Mouse (Mus musculus) 3134 (cell line): ENCODE results near the gene Psmc3ip.
A peak's percentile ranks its signal among the peaks of the same experiment; 100 is the strongest.
"Not testable (repeated sequence)": the region's sequence is repeated elsewhere in the genome, so short reads cannot be mapped to it uniquely, and the experiment has no call there.

Experiments
- DNase-seq: peaks from one replicate; pipeline ENCODE4 v3.0.0-alpha.2; 2011; ENCODE audit warnings: low spot score; ENCODE audit not compliant: insufficient read length; ENCODE audit errors: extremely low read depth

Psmc3ip gene

DNA sequence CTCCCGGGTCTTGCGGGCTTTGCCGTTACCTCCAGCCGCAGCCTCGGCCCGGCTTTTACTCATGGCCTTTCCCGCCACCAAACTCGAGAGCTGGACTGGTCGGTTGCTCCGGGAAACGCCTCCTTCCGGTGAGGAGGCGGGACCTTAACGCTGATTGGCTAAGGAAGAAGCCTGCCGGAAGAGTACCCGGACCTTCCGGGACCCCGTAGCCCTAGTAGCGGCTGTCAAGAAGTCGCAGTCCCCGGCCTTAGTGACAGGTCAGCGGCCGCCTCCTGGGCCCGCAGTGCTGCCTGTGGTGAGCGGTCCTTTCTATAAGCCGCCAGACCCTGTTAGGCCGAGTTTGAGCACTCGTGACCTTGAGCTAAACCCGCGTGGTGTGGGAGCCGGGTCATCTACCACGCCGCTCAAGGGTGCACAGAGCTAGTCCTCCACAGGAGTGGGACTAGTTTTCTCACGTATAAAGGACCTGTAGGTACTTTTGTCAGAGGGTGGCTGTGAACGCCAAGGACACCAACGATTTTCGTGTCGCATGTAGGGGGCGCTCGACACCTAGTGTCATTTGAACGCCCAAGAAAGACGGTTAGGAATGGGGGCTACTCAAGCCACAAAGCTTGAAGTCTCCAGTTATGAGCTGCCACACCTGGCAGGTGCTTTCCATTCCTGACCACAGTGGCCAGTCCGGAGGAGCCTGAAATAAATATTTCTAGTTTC is at the start of gene Psmc3ip:
Gene Psmc3ip, minus strand, starts transcription at position 123 of the 711 bp plus-strand sequence.
- DNase-seq: peak; percentile 89

DNA sequence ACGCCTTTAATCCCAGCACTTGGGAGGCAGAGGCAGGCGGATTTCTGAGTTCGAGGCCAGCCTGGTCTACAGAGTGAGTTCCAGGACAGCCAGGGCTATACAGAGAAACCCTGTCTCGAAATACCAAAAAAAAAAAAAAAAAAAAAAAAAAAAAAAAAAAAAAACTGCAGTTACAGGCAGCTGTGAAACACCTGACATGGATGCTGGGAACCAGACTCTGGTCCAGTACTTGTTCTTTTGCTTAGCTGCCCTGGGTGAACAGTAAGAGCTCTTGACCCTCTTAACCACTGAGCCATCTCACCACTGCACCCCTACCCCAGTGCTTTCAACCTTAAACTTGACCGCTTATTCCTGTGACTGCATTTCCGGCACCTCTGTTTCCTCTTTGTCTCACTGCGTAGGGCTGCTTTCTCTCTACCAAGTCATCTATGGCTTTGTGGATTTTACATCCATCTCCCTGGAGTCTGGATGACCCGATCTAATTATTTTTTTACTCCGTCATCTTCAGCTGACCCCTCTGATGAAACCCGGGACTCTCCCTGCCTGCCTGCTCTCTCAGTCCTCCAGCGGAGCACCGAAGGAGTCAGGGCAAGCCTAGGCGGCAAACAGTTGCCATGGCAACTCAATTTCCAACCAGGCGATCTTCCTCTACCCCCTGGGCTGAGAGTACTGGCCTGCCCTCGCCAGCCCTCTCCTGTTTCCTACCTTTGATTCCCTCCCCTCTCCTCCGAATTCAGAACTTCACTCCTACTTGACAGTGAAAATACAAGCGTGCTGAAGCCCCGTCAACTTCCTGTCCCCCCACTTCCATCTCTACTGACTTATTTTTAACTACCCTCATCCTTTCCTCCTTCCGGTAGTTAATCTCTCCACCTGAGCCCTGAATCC is 48.3 kb upstream of the Psmc3ip start:
- DNase-seq: no peak

DNA sequence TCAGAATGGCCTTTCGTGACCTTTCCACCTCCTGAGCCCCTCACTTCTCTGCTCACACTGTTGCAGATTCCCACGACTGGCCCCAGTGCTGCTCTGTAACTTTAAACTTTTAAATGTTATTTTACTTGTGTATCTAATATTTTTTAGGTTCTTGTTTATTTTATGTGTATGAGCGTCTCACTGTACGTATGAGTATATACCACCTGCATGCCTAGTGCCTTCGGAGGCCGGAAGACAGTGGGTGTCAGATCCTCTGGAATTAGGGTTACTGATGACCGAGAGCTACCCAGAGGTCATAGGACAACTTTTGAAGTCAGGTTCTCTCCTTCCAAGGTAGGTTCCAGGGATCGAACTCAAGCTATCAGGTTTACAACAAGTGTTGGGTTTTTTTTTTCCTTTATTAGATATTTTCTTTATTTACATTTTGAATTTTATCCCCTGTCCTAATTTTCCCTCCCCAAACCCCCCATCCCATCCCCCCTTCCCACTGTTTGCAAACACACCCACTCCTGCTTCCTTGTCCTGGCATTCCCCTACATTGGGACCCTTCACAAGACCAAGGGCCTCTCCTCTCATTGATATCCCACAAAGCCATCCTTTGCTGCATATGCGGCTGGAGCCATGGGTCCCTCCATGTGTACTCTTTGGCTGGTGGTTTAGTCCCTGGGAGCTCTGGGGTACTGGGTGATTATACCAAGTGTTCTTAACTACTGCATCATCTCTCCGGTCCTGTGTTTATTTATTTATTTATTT is 47.2 kb upstream of the Psmc3ip start:
- no peak for DNase-seq

DNA sequence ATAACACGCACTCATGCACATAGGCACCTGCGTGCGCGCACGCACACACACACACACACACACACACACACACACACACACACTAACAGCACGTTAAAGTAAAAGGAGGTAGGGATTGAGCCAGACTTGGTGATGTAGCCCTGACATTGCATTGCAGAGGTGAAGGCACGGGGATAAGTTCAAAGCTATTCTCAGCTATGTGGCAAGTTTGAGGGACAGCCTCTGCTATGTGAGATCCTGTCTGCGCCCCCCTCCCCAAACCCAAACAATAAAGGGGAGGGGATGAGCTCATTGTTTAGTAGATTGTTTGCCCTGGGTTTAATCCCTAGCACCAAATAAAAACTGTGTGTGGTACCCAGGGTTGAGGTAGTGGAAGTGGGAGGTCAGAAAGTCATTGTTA is 45.9 kb upstream of the Psmc3ip start:
- no peak for DNase-seq

DNA sequence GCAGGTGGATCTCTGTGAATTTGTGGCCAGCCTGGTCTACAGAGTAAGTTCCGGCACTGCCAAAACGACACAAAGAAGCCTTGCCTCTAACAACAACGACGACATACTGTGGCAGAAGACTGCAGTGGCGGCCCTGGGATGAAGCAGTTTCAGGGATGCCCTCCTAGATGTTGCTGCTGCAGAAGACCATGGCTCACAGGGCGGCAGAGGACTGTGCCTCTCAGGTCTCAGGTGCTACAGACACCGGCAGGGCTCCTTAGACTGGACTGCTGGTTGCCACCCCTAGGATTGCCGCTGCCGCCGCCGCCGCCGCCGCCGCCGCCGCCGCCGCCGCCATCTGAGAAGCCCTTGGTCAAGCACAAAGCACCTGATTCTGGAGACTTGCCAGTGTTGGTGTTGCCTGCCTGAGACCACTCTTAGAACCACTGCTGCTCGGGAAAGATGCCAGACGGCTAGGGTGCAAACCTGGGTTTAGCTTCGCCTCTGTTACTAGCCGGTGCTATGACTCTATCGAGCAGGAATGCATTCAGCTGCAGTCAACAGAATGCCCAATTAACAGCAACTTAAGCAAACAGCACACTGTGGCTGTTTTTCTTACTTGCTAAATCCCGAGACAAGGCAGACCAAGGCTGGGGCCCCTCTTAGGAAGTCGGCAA is 45.1 kb upstream of the Psmc3ip start:
- DNase-seq: no peak

DNA sequence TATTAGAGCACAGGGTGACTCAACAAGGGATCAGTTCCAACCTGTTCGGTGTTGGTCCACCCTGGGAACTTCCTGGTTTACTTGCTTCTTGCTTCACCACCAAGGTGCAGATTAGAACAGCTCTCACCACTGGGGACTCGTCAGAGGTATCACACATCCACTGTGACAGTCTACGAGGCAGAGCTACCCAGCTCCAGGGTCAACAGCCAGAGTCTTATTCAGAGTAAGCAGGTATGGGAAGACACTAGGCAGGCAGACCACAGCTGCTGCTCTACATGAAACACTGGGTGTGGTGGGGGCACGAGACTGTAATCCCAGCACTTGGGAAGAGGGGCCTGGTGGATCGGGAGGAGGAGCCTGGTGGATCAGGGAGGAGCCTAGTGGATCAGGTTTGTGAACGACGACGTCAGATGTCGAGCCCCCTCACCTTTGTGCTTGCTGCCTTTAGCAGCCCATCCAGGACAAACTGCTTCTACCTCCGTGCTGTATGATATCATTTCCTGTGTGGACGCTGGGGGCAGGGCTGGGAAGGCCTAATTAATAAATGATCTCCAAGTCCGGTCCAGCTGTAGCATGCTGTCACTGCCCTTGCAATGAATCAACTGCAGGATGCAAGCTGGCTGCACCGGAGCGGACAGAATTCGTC is 43.4 kb upstream of the Psmc3ip start:
- DNase-seq: peak; percentile 34

DNA sequence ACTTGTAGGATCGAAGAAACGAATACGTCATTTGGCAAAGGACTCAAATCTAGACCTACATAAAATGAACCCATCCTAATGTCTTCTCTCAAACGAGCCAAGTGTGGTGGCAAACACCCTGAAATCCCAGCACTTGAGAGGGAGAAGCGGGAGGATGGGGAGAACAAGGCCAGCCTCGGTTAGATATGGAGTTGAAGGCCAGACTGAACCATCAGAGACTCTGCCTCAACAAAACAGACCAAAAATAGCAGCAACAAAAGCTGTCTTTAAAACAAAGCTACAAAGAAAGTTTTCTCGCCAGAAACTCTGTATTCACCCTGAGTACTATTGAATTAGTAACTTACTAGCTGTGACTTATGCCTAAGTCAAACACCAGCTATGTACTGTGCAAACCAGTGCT is 41.8 kb upstream of the Psmc3ip start:
- DNase-seq: no peak

DNA sequence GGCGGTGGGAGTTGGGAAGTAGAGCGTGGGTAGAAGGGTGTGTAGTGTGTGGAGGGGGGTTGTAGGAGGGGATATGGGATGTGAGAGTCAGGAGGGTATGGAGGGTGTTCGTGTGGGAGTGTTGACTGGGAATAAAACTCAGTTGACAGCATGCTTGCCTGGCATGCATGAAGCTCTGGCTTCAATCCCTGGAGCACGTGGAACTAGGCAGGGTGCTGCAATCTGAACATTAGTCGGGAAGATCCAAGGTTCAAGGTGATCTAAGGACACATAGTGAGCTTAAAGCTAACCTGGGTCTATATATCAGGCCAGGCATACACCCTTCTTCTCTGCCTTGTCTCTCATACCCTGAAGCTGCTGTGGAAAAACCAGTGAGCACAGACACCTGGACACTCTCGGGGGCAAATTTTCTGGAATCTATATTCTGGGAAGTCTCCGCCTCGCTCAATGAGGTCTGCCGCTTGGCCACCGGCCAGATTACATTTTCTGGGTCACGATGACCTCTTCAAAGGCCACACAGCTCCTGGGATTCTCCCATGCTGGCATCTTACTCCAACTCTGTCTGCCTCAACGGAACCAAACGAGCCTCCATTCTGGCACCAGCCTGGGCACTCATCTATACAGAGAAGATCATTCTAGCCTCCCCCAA is 39.1 kb upstream of the Psmc3ip start:
- DNase-seq: no peak

DNA sequence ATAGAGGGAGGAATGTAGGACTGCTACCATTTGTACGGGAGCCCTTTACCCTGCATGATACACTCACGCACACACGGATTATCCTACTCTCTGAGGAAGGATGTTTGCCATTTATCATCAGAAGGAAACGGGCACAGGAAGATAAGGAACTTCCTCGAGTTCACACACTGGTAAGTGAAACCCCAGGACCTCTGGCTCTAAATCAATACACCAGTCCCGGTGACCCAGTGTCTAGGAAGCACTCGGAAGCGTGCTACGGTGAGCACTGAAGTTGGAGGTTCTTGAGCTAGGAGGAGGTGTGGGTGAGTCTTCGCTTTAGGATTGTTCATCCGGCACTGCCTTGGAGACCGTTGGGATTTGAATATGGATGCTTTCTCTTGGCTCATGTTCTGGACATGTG is 37.8 kb upstream of the Psmc3ip start:
- DNase-seq: no peak

DNA sequence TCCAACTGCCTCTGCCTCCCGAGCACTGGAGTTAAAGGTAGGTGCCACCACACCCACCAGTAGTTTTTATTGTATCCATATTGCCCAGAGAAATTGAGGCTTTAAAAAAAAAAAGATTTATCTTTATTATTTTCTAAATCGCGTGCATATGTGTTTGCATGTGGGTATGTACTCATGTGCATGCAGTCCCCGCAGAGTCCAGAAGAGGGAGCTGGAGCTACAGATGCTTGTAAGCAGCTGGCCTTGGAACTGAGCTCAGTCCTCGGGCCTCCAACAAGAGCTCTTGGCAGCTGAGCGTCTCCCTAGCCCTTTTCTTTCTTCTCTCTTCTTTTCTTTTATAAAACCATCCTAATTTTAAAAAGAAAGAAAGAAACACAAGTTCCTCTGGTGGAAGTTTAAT is 36.5 kb upstream of the Psmc3ip start:
- DNase-seq: no peak

DNA sequence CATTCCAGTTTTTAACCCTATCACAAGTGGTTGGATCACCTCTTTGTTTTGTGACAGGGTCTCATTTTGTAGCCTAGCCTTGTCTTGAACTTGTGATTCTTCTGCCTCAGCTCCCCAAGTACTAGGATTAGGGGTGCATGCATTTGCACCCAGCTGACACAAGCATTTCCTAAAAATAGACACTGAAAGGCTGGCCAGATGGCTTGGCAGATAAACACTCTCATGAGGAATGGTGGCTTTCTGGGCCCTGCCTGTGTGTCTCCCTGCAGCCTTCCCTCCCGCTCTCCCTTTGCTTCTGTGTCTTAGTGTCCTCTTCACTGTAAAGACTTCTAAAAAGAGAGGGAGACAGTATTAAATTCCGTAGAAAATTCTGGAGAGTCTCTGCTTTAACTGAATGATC is 36.0 kb upstream of the Psmc3ip start:
- DNase-seq: no peak

DNA sequence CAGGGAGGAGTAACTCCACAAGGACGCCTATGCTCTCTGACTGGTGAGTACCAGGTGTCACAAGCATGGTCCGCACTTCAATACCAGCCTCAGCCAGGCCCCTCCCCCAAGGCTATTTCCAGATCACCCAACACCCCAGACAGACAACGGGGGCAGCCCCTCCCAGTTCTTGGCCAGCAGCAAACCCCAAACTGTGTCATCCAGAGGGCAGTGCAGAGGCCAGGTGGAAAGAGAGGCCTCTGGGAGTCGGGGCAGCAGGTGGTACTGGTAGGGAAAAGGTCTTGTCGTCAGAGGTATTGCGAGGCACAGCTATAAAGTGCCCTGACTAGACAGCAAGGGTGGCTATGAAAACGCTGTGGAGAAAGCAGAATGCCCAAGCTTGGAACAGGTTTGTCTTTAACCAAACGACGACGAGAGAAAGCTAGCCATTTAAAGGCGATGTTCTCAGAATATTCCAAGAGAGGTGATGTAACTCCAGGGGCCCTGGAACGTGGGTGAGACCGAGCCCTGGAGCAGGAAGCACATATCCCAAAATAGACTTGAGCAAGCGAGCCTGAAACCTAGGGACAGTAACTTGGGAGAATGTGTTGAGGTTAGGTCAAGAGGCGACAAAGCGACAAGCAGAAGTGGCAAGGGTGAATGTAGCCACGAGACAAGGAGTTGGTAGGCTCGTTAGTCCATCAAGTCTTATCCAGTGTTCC is 35.0 kb upstream of the Psmc3ip start:
- no peak for DNase-seq

DNA sequence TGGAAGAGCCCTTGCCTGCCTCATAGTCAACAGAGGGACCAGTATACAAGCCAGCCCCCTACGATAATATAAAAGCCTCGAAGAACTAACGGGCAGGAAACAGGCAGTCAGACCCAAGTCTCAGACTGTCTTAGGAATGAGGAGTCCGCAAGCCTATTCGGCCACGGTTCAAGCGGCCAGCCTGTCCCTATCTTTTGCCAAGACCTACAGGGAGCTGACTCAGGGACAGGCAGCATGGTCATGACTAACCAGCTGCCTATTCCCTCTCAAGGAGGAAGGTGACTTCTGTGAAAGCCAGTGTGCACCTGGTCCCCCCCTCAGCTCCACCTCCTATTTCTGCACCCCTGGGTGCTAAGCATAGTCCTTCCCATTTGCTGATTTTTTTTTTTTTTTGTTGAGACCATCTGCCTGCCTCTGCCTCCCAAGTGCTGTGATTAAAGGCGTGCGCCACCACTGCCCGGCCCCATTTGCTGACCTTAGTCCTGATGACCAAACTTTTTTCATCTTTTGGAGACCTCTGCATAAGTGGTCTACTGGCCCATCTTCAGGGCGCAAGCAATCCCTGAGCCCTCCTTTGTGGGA is 33.9 kb upstream of the Psmc3ip start:
- no peak for DNase-seq

DNA sequence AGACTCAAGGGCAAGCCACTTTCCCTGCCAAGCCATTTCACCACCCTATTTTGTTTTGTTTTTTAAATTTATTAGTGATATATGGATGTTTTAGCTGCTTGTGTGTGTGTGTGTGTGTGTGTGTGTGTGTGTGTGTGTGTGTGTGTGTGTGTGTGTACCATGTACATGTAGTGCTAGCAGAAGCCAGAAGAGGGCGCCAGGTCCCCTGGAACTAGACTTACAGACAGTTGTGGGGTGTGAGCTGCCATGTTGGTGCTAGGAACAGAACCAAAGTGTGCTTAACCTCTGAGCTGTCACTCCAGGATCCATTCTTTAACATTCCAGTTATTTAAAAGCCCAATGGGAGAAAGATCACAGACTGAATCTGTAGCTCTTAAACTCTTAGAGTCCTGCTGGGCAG is 31.8 kb upstream of the Psmc3ip start:
- no peak for DNase-seq

DNA sequence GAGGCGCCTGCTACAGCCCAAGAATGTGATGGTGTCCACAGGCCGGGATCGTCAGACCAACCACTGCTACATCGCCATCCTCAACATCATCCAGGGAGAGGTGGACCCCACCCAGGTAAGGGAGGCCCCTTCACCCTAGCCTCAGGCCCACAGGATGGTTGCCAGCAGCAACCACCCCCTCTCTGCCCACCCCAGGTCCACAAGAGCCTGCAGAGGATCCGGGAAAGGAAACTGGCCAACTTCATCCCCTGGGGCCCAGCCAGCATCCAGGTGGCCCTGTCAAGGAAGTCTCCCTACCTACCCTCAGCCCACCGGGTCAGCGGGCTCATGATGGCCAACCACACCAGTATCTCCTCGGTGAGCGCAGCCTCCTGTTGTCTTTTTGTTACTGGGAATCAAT is 29.8 kb upstream of the Psmc3ip start:
- not testable (repeated sequence) for DNase-seq

DNA sequence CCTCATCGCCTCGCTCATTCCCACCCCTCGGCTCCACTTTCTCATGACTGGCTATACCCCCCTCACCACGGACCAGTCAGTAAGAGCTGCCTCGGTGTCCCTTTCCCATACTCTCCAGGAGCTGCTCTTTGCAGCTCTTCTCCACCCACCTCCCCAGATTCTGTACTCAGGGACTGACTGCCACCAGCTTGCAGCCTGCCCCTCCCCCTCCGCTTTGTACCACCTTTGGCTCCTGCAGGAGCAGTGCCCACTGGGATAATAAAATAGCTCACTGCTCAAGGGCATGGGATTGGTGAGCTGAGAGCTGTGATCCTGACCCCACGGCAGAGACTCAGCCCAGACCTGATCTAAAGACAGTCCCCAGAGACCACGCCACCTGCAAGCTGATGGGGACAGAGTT is 29.3 kb upstream of the Psmc3ip start:
- not testable (repeated sequence) for DNase-seq

DNA sequence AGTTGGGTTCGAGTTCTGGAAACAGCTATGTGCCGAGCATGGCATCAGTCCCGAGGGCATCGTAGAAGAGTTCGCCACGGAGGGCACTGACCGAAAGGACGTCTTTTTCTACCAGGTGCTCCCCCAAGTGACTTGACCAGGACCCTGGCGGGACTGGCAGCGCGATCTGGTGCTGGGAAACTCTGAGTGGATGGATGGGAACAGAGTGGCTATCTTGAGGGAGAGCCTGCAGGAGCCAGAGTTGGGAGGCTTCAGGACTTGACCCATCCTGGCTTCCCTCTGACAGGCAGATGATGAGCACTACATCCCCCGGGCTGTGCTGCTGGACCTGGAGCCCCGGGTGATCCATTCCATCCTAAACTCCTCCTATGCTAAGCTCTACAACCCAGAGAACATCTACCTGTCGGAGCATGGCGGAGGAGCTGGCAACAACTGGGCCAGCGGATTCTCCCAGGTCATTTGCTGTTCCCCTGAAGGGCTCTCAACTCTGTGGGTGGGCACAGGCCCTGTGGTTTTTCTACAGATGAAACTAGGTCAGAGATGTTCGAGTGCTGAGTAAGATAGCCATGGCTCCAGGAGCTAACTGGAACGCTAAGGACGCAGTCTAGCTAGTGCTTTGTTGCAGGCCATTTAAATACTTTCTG is 25.4 kb upstream of the Psmc3ip start:
- DNase-seq: no peak

DNA sequence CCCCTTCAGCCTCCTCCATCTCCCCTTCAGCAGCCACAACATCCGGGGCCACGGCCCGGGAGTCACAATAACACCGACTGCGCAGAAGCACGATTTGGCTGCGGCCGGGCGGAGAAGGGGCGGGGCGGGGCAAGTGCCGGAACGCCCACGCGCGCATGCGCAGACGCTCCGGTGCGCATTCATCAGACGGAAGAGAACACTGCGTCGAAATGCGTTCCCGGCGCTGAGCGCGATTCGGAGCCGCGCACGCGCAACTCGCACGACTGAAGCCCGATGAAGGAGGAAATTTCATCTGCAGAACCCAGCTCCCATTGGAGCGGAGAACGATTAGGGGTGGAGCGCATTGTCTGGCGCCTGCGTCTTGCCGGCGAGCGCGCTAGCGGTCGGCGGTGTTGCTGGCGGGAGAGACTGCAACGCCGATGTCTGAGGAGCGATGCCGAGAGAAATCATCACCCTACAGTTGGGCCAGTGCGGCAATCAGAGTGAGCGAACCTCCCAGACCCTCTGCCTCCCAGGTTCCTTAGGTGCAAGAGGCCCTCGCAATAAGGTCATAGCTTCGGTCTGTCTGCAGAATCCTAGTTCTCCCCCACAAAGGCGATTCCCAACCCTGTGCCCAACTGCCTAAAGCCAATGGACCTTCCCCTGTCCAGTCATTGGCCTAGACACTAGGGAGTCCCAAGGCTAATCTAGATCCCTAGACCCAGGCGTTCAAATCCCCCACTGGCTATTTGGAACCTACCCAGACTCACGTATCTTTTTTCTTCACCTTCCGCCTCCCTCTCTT is 24.7 kb upstream of the Psmc3ip start, which contains the start of the genes Retreg3 and Tubg1:
Gene Retreg3, minus strand, starts transcription at position 133 of the 784 bp plus-strand sequence.
Gene Tubg1, plus strand, starts transcription at position 178 of the 784 bp plus-strand sequence.
- peak; percentile 100 for DNase-seq
